Mouse (Mus musculus) brain, adult 10 weeks (tissue): ENCODE results near the gene Atp8a2. TPM values are rescaled to one million over a fixed set of nuclear protein-coding genes. Genes with fewer than 3 reads are reported as not detected.

Source experiments
- polyA plus RNA-seq: library from polyadenylated mRNA; stranded (reverse); fragments of 350-450 nt; fragmentation: Illumina TruSeq; extraction: RNeasy Lipid Tissue Mini Kit (QIAGEN cat#74804); gene quantifications from one replicate; pipeline ENCODE4 v1.2.3, GENCODE M21; 2015; ENCODE audit warnings: low read depth, low replicate concordance

Atp8a2 gene
- polyA plus RNA-seq, result 17.3 TPM

DNA sequence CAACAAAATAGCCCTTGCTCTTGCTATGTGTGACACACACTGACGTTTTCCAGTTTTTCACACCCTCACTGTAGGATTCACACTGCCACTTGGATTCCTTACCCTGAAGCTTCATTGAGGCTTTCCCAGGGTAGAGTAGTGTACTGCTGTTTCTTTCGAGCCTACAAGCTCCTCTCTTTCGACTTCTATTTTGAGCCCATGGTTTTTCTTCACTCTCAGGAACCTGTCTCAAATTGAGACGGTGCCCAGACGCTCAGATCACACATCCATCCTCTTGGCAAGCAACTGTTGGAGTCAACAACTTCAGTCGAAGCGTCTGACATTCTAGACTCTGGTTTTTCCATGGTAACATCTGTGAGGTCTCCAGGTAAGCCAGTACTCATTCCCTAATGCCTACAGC, at the start of gene Atp8a2:
Gene Atp8a2 (minus strand): TSS at position 296 of the 400 bp plus-strand sequence.

GRCm38 (mm10) chr14:59625158-59625805, 571.7 kb downstream of the Atp8a2 start, which contains the start of gene Shisa2:
Shisa2 (plus strand) TSS chr14:59625308.

GRCm38 (mm10) chr14:59597398-59598259, 599.4 kb downstream of the Atp8a2 start, which contains the start of gene Cdadc1:
Cdadc1 (minus strand) TSS chr14:59597959.

Other genes with a start within 250 kb of the Atp8a2 start
- gene Nupl1, start 54.3 kb upstream of the Atp8a2 start, polyA plus RNA-seq, result not detected
- gene Gm49336, start 54.3 kb upstream of the Atp8a2 start, polyA plus RNA-seq, result 62.5 TPM
- 142 TPM for gene Mtmr6, start 68.0 kb upstream of the Atp8a2 start, polyA plus RNA-seq
- 20.9 TPM for gene Amer2, start 176.1 kb upstream of the Atp8a2 start, polyA plus RNA-seq